Mouse (Mus musculus): ENCODE measurements around the gene C1s2. TPM values are rescaled to one million over a fixed set of nuclear protein-coding genes. Genes with fewer than 3 reads are reported as not detected.
"Not testable (repeated sequence)": the region's sequence is repeated elsewhere in the genome, so short reads cannot be mapped to it uniquely, and the experiment has no call there.

Gene C1s2
- polyA plus RNA-seq (2012; fragmentation: generic; extraction: Trizol): 0.04 TPM
- long read RNA-seq, experiment 1: 0 reads
- long read RNA-seq, experiment 2: 0 reads

GRCm38 (mm10) chr6:124635985-124636384, at the start of gene C1s2:
Gene C1s2, minus strand, starts transcription at chr6:124636085.
- not testable (repeated sequence) for H3ac ChIP-seq (ENCODE audit: control insufficient read depth, insufficient read length, low read depth); H3K79me3 ChIP-seq (ENCODE audit: low read depth); H3K4me3 ChIP-seq (ENCODE audit: insufficient read depth, poor library complexity, severe bottlenecking); H3K79me2 ChIP-seq (ENCODE audit: control insufficient read depth, insufficient read depth); H3K36me3 ChIP-seq (ENCODE audit: control insufficient read depth, insufficient read depth)
- peaks cover 10% of the 10 kb centered on the region for H3K27me3 ChIP-seq (ENCODE audit: control insufficient read depth, insufficient read depth, insufficient read length)

GRCm38 (mm10) chr6:124683591-124684417, 47.9 kb upstream of the C1s2 start:
- Histone ChIP-seq H3ac (ENCODE audit: control insufficient read depth, insufficient read length, low read depth) (no peak overlapping the region), H3K36me3 (ENCODE audit: control insufficient read depth, insufficient read depth) (no peaks in the 10 kb centered on the region), H3K79me3 (ENCODE audit: low read depth) (no peaks in the 10 kb centered on the region), H3K79me2 (ENCODE audit: control insufficient read depth, insufficient read depth) (no peaks in the 10 kb centered on the region), H3K4me3 (ENCODE audit: insufficient read depth, poor library complexity, severe bottlenecking) (no peak overlapping the region), H3K27me3 (ENCODE audit: control insufficient read depth, insufficient read depth, insufficient read length) (no peaks in the 10 kb centered on the region)
- no peak for TF ChIP-seq MYOD1 (IDR thresholded peaks at IDR 0.05; ENCODE audit: control insufficient read depth, insufficient read length, low read depth)
- no peak for TF ChIP-seq USF1 (IDR thresholded peaks at IDR 0.05; ENCODE audit: low read depth)
- TF ChIP-seq CTCF (IDR thresholded peaks at IDR 0.05; ENCODE audit: control insufficient read depth, insufficient read depth, insufficient read length): no peak
- no peak for TF ChIP-seq MAX (IDR thresholded peaks at IDR 0.05)
- TF ChIP-seq MYOG (IDR thresholded peaks at IDR 0.05; ENCODE audit: control insufficient read depth, extremely low read depth, insufficient read length): no peak
- no peak for TF ChIP-seq FOSL1 (IDR thresholded peaks at IDR 0.05; ENCODE audit: insufficient read depth, low read length, poor library complexity, severe bottlenecking)

GRCm38 (mm10) chr6:124682291-124682690, 46.4 kb upstream of the C1s2 start:
- not testable (repeated sequence) for H3K79me3 ChIP-seq (ENCODE audit: low read depth); H3K79me2 ChIP-seq (ENCODE audit: control insufficient read depth, insufficient read depth); H3K27me3 ChIP-seq (ENCODE audit: control insufficient read depth, insufficient read depth, insufficient read length); H3K36me3 ChIP-seq (ENCODE audit: control insufficient read depth, insufficient read depth); H3ac ChIP-seq (ENCODE audit: control insufficient read depth, insufficient read length, low read depth); H3K4me3 ChIP-seq (ENCODE audit: insufficient read depth, poor library complexity, severe bottlenecking)

- Histone ChIP-seq H3K79me2 (ENCODE audit: control insufficient read depth, insufficient read depth) (no peaks in the 10 kb centered on the region), H3K4me3 (ENCODE audit: insufficient read depth, poor library complexity, severe bottlenecking) (no peak overlapping the region), H3ac (ENCODE audit: control insufficient read depth, insufficient read length, low read depth) (no peak overlapping the region), H3K27me3 (ENCODE audit: control insufficient read depth, insufficient read depth, insufficient read length) (no peaks in the 10 kb centered on the region), H3K36me3 (ENCODE audit: control insufficient read depth, insufficient read depth) (no peaks in the 10 kb centered on the region), H3K79me3 (ENCODE audit: low read depth) (no peaks in the 10 kb centered on the region)
- TF ChIP-seq CTCF (IDR thresholded peaks at IDR 0.05; ENCODE audit: control insufficient read depth, insufficient read depth, insufficient read length) (no peak), USF1 (IDR thresholded peaks at IDR 0.05; ENCODE audit: low read depth) (no peak), MYOG (IDR thresholded peaks at IDR 0.05; ENCODE audit: control insufficient read depth, extremely low read depth, insufficient read length) (no peak), MAX (IDR thresholded peaks at IDR 0.05) (no peak), FOSL1 (IDR thresholded peaks at IDR 0.05; ENCODE audit: insufficient read depth, low read length, poor library complexity, severe bottlenecking) (no peak), MYOD1 (IDR thresholded peaks at IDR 0.05; ENCODE audit: control insufficient read depth, insufficient read length, low read depth) (no peak), CEBPB (IDR thresholded peaks at IDR 0.05; ENCODE audit: low read depth) (no peak)
Observed at GRCm38 (mm10) chr6:124679486-124679885, 43.6 kb upstream of the C1s2 start.

GRCm38 (mm10) chr6:124678769-124679168, 42.9 kb upstream of the C1s2 start:
- TF ChIP-seq CTCF (IDR thresholded peaks at IDR 0.05; ENCODE audit: control insufficient read depth, insufficient read depth, insufficient read length): no peak
- TF ChIP-seq MAX (IDR thresholded peaks at IDR 0.05): no peak
- no peak for TF ChIP-seq FOSL1 (IDR thresholded peaks at IDR 0.05; ENCODE audit: insufficient read depth, low read length, poor library complexity, severe bottlenecking)
- no peak for TF ChIP-seq MYOG (IDR thresholded peaks at IDR 0.05; ENCODE audit: control insufficient read depth, extremely low read depth, insufficient read length)
- TF ChIP-seq MYOD1 (IDR thresholded peaks at IDR 0.05; ENCODE audit: control insufficient read depth, insufficient read length, low read depth): no peak
- no peak for TF ChIP-seq USF1 (IDR thresholded peaks at IDR 0.05; ENCODE audit: low read depth)
- H3K79me3 ChIP-seq (ENCODE audit: low read depth): no peaks in the 10 kb centered on the region
- no peaks in the 10 kb centered on the region for H3K27me3 ChIP-seq (ENCODE audit: control insufficient read depth, insufficient read depth, insufficient read length)
- no peak overlapping the region for H3K4me3 ChIP-seq (ENCODE audit: insufficient read depth, poor library complexity, severe bottlenecking)
- H3K36me3 ChIP-seq (ENCODE audit: control insufficient read depth, insufficient read depth): no peaks in the 10 kb centered on the region
- no peak overlapping the region for H3ac ChIP-seq (ENCODE audit: control insufficient read depth, insufficient read length, low read depth)
- H3K79me2 ChIP-seq (ENCODE audit: control insufficient read depth, insufficient read depth): no peaks in the 10 kb centered on the region

GRCm38 (mm10) chr6:124676171-124676570, 40.3 kb upstream of the C1s2 start:
- H3K4me3 ChIP-seq (ENCODE audit: insufficient read depth, poor library complexity, severe bottlenecking): no peak overlapping the region
- H3K79me3 ChIP-seq (ENCODE audit: low read depth): no peaks in the 10 kb centered on the region
- no peaks in the 10 kb centered on the region for H3K79me2 ChIP-seq (ENCODE audit: control insufficient read depth, insufficient read depth)
- H3K36me3 ChIP-seq (ENCODE audit: control insufficient read depth, insufficient read depth): no peaks in the 10 kb centered on the region
- no peaks in the 10 kb centered on the region for H3K27me3 ChIP-seq (ENCODE audit: control insufficient read depth, insufficient read depth, insufficient read length)
- TF ChIP-seq USF1 (IDR thresholded peaks at IDR 0.05; ENCODE audit: low read depth) (no peak), CEBPB (IDR thresholded peaks at IDR 0.05; ENCODE audit: low read depth) (no peak), MYOD1 (IDR thresholded peaks at IDR 0.05; ENCODE audit: control insufficient read depth, insufficient read length, low read depth) (no peak), FOSL1 (IDR thresholded peaks at IDR 0.05; ENCODE audit: insufficient read depth, low read length, poor library complexity, severe bottlenecking) (no peak), MAX (IDR thresholded peaks at IDR 0.05) (no peak), MYOG (IDR thresholded peaks at IDR 0.05; ENCODE audit: control insufficient read depth, extremely low read depth, insufficient read length) (no peak), CTCF (IDR thresholded peaks at IDR 0.05; ENCODE audit: control insufficient read depth, insufficient read depth, insufficient read length) (no peak)
- no peak overlapping the region for H3ac ChIP-seq (ENCODE audit: control insufficient read depth, insufficient read length, low read depth)
